Mouse (Mus musculus) kidney, embryonic 16.5 days (tissue): ENCODE results near the gene Opn1mw. TPM values are rescaled to one million over a fixed set of nuclear protein-coding genes. Genes with fewer than 3 reads are reported as not detected.
"Not testable (repeated sequence)": the region's sequence is repeated elsewhere in the genome, so short reads cannot be mapped to it uniquely, and the experiment has no call there.

Source experiments
- ATAC-seq: fragments of 200-750 bp; cut with Nextera tagmentation; 2 replicates; pipeline ENCODE4 v1.8.0; 2017; ENCODE audit warnings: moderate TSS enrichment; ENCODE audit not compliant: low FRiP score, low TSS enrichment
- H3K27ac ChIP-seq: fragments of 300-500 bp; sonication (generic); 2 replicates; pipeline ENCODE4 v1.5.1; 2014; ENCODE audit warnings: low read length
- H3K27me3 ChIP-seq: fragments of 300-500 bp; sonication (generic); 2 replicates; pipeline ENCODE4 v1.6.1; 2014; ENCODE audit warnings: low read length, control low read depth, mixed read lengths; ENCODE audit not compliant: insufficient read depth
- H3K36me3 ChIP-seq: fragments of 300-500 bp; sonication (generic); 2 replicates; pipeline ENCODE4 v1.6.1; 2014; ENCODE audit warnings: low read length, control low read depth, mixed read lengths; ENCODE audit not compliant: insufficient read depth
- H3K4me1 ChIP-seq: fragments of 300-500 bp; sonication (generic); 2 replicates; pipeline ENCODE4 v1.6.1; 2014; ENCODE audit warnings: low read length, control low read depth, mixed read lengths; ENCODE audit not compliant: insufficient read depth
- H3K4me2 ChIP-seq: fragments of 300-500 bp; sonication (generic); replicated peaks from 2 replicates; pipeline ENCODE4 v1.6.1; 2014; ENCODE audit warnings: low read depth, low read length
- H3K4me3 ChIP-seq: fragments of 300-500 bp; sonication (generic); 2 replicates; pipeline ENCODE4 v1.5.1; 2014; ENCODE audit warnings: mild to moderate bottlenecking, low read length
- H3K9ac ChIP-seq: fragments of 300-500 bp; sonication (generic); replicated peaks from 2 replicates; pipeline ENCODE4 v1.6.1; 2014; ENCODE audit warnings: low read length
- H3K9me3 ChIP-seq: fragments of 300-500 bp; sonication (generic); 2 replicates; pipeline ENCODE4 v1.6.1; 2016; ENCODE audit warnings: low read length, control low read depth
- WGBS: fragments of 180-500 bp; shearing (Covaris S2); extraction: QIAGEN DNeasy Blood & Tissue Kit; methylation state at CpG from one replicate; pipeline ENCODE4 v1.1.7; 2014; 5-methylcytosine and 5-hydroxymethylcytosine counted together
- polyA plus RNA-seq: library from polyadenylated mRNA; unstranded; fragments of >200 nt; fragmentation: Nextera tagmentation; extraction: Ambion mirVana; gene quantifications from 2 replicates; pipeline ENCODE4 v1.2.1, GENCODE M21; 2015

Opn1mw gene
- polyA plus RNA-seq, 1 experiment from 2014 or later, result not detected

DNA sequence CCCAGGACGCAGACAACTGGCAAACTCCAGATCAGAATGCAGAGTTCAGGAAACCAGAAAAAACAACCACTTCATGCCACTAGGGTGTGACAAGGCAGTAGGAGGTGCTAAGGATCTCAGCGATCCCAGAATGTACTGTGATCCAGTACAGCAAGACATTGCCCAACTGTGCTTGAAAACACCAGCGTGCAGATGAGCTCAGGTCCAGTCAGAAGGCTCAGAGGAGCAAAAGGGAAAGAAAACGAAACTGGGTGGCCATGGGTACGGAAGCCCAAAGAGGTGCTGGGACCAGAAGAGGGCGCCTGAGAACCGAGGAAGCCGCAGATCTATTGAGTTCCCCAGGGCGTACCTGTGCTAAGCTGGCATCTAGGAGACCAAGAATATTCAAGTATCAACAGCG is 11.8 kb upstream of the Opn1mw start:
- Histone ChIP-seq H3K9me3 (no peaks in the 10 kb centered on the region), H3K4me1 (no peaks in the 10 kb centered on the region), H3K4me3 (peak overlapping the region; percentile 35), H3K27me3 (peaks cover 2% of the 10 kb centered on the region; the same call in 1 of the 2 replicates), H3K9ac (peak overlapping the region; percentile 44; the same call in 1 of the 2 replicates), H3K4me2 (peak overlapping the region; percentile 48), H3K36me3 (no peaks in the 10 kb centered on the region), H3K27ac (no peak overlapping the region)
- ATAC-seq, result peak; percentile 84
- 21% methylated on average over 10 of the region's 10 CpGs for WGBS

DNA sequence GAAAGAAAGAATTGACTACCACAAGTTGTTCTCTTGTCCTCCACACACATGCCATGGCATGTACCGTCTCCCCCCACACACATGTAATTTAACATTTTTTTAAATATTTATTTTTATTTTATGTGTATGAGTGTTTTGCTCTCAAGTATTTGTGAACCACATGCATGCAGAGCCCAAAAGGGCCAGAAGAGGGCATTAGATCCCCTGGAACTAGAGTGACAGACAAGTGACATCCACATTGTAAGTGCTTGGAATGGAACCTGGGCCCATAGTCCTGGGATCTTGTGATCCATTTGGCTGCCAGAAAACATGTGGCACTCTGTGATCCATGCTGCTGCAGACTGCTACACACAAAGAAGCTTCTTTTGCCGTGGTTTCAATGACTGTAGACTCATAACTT is 2.3 kb upstream of the Opn1mw start:
- H3K4me3 ChIP-seq, result no peak overlapping the region
- H3K36me3 ChIP-seq, result no peaks in the 10 kb centered on the region
- H3K9ac ChIP-seq, result no peak overlapping the region
- 67% methylated on average over 2 of the region's 2 CpGs for WGBS
- no peak overlapping the region for H3K4me2 ChIP-seq
- no peaks in the 10 kb centered on the region for H3K9me3 ChIP-seq
- no peak for ATAC-seq
- no peak overlapping the region for H3K27ac ChIP-seq
- peaks cover 10% of the 10 kb centered on the region; the same call in 1 of the 2 replicates for H3K27me3 ChIP-seq
- H3K4me1 ChIP-seq, result no peaks in the 10 kb centered on the region

DNA sequence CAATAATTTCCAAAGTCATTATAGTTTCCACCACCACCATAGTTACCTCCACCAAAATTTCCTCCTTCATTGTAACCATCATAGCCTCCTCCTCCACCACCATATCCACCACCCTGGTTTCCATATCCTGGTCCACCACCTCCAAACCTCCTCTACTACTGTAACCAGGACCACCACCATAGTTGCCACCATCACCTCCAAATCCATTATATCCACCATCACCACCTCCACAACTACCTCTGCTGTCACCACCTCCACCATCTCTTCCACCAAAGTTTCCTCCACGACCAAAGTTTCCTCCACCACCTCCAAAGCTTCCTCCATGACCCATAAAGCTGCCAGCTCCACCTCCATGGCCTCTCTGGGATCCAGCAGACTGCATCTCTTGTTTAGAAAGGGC is 8.0 kb downstream of the Opn1mw start, which contains the start of gene Mecp2:
Mecp2 (minus strand) TSS at position 101 of the 400 bp plus-strand sequence.
- not testable (repeated sequence) for H3K9ac ChIP-seq, H3K9me3 ChIP-seq, H3K36me3 ChIP-seq, H3K27me3 ChIP-seq, H3K27ac ChIP-seq, ATAC-seq, H3K4me1 ChIP-seq, H3K4me3 ChIP-seq, H3K4me2 ChIP-seq
- 10% methylated on average over 1 of the region's 1 CpGs for WGBS

DNA sequence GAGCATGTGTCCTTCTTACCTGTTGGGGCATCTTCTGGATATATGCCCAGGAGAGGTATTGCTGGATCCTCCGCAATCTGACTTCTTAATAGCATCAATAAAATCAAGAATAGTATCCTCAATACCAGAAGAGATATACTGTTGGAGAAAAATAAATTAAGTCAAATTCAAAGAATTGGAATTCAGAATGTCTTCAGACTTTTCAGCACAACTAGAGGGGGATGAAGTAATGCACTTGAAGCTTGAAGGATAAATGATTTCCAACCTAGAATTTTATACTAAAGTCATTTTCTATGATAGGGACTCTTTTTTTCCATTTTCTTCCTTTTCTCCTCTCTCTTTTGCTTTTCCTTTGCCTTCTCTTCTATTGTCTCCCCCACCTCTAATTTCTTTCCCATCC is 40.5 kb downstream of the Opn1mw start, which contains the start of gene Tex28:
Tex28 (minus strand) TSS at position 101 of the 400 bp plus-strand sequence.
- H3K36me3 ChIP-seq, result no peaks in the 10 kb centered on the region
- 82% methylated on average over 1 of the region's 1 CpGs for WGBS
- H3K27me3 ChIP-seq, result no peaks in the 10 kb centered on the region
- no peaks in the 10 kb centered on the region for H3K9me3 ChIP-seq
- no peak within 1 kb of the TSS for H3K9ac ChIP-seq
- no peak within 1 kb of the TSS for H3K27ac ChIP-seq
- no peak within 1 kb of the TSS for H3K4me2 ChIP-seq
- H3K4me1 ChIP-seq, result no peaks in the 10 kb centered on the region
- no peak for ATAC-seq
- H3K4me3 ChIP-seq, result no peak within 1 kb of the TSS

DNA sequence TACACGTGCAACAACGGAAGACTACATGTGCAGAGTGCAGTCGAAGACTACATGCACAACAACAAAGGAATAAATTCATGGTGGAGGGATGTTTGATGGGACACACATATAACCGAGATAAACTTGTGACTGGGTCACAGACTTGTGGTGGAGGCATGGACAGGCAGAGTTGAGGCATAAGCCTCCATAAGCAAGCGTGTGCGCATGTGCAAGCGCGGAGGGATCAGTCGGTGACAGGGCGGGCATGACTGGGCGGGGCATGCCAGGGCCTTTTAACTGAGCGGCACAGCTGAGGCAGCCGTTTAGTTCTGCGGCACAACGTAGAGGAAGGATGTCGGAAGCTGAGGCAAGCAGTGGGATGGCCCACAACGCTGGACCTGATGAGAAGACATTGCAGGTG is 49.7 kb downstream of the Opn1mw start, which contains the start of gene Tktl1:
Tktl1 (plus strand) TSS at position 301 of the 400 bp plus-strand sequence.
- H3K4me2 ChIP-seq, result no peak within 1 kb of the TSS
- H3K27ac ChIP-seq, result no peak within 1 kb of the TSS
- ATAC-seq, result no peak
- no peaks in the 10 kb centered on the region for H3K36me3 ChIP-seq
- H3K27me3 ChIP-seq, result no peaks in the 10 kb centered on the region
- no peak within 1 kb of the TSS for H3K9ac ChIP-seq
- H3K9me3 ChIP-seq, result no peaks in the 10 kb centered on the region
- 95% methylated on average over 17 of the region's 17 CpGs for WGBS
- H3K4me3 ChIP-seq, result no peak within 1 kb of the TSS
- no peaks in the 10 kb centered on the region for H3K4me1 ChIP-seq

Other genes with a start within 250 kb of the Opn1mw start
- gene Avpr2, start 235.4 kb upstream of the Opn1mw start, polyA plus RNA-seq, result 7.1 and 7.7 TPM in 2 replicates
- 7.9 and 10.3 TPM in 2 replicates for gene L1cam, start 231.4 kb upstream of the Opn1mw start, polyA plus RNA-seq
- 4.3 and 4.8 TPM in 2 replicates for gene Arhgap4, start 205.6 kb upstream of the Opn1mw start, polyA plus RNA-seq
- 147 and 159 TPM in 2 replicates for gene Naa10, start 205.5 kb upstream of the Opn1mw start, polyA plus RNA-seq
- 65.1 and 66.2 TPM in 2 replicates for gene Renbp, start 196.6 kb upstream of the Opn1mw start, polyA plus RNA-seq
- 54.7 and 61.1 TPM in 2 replicates for gene Hcfc1, start 161.1 kb upstream of the Opn1mw start, polyA plus RNA-seq
- 76.0 and 82.0 TPM in 2 replicates for gene Irak1, start 103.5 kb upstream of the Opn1mw start, polyA plus RNA-seq
- gene Mecp2, start 7.9 kb downstream of the Opn1mw start, polyA plus RNA-seq, result 10.0 and 10.3 TPM in 2 replicates
- not detected in 2 replicates for gene Tex28, start 40.4 kb downstream of the Opn1mw start, polyA plus RNA-seq
- 0.06 and 0.23 TPM in 2 replicates for gene Tktl1, start 49.8 kb downstream of the Opn1mw start, polyA plus RNA-seq
- 331 and 364 TPM in 2 replicates for gene Flna, start 122.4 kb downstream of the Opn1mw start, polyA plus RNA-seq
- 25.6 and 26.5 TPM in 2 replicates for gene Emd, start 127.2 kb downstream of the Opn1mw start, polyA plus RNA-seq
- gene Rpl10, start 143.3 kb downstream of the Opn1mw start, polyA plus RNA-seq, result 610 and 782 TPM in 2 replicates
- gene Taz, start 154.4 kb downstream of the Opn1mw start, polyA plus RNA-seq, result 97.2 and 103 TPM in 2 replicates
- 13.4 and 15.5 TPM in 2 replicates for gene Dnase1l1, start 154.9 kb downstream of the Opn1mw start, polyA plus RNA-seq
- 175 and 180 TPM in 2 replicates for gene Atp6ap1, start 169.6 kb downstream of the Opn1mw start, polyA plus RNA-seq
- 219 and 243 TPM in 2 replicates for gene Gdi1, start 177.5 kb downstream of the Opn1mw start, polyA plus RNA-seq
- 69.8 and 71.4 TPM in 2 replicates for gene Fam50a, start 185.6 kb downstream of the Opn1mw start, polyA plus RNA-seq
- 12.6 and 15.6 TPM in 2 replicates for gene Plxna3, start 201.6 kb downstream of the Opn1mw start, polyA plus RNA-seq
- 108 and 113 TPM in 2 replicates for gene Lage3, start 226.2 kb downstream of the Opn1mw start, polyA plus RNA-seq
- gene Ubl4a, start 245.8 kb downstream of the Opn1mw start, polyA plus RNA-seq, result 77.5 and 83.4 TPM in 2 replicates
- gene Slc10a3, start 245.9 kb downstream of the Opn1mw start, polyA plus RNA-seq, result 23.3 and 25.7 TPM in 2 replicates